Mouse (Mus musculus) bone marrow, adult 2 months (tissue): Measurements from ENCODE around the gene Ptpn13.

Source experiments
- CTCF ChIP-seq: fragments of 200-500 bp; IDR thresholded peaks from 2 replicates; pipeline ENCODE4 v1.5.1; 2011; ENCODE audit warnings: low read length, control low read depth; ENCODE audit not compliant: control insufficient read depth, insufficient read depth
- POLR2A ChIP-seq: fragments of 200-500 bp; IDR thresholded peaks from 2 replicates; pipeline ENCODE4 v1.6.1; 2011; ENCODE audit warnings: low read depth, mild to moderate bottlenecking, control low read depth, low read length, borderline replicate concordance; ENCODE audit not compliant: control insufficient read depth

- TF ChIP-seq CTCF, result no peak
- TF ChIP-seq POLR2A, result no peak
Measured at GRCm38 (mm10) chr5:103464771-103465170, 39.8 kb downstream of the Ptpn13 start.
